Mouse (Mus musculus): ENCODE data around the gene Cs.

GRCm38 (mm10) chr10:128303126-128304021 is 34.2 kb upstream of the Cs start, which contains the start of gene Pan2:
- TF ChIP-seq CTCF (conservative IDR thresholded peaks at IDR 0.05; ENCODE audit: low read length): no peak
- no peak for TF ChIP-seq NANOG (IDR thresholded peaks at IDR 0.05; ENCODE audit: borderline replicate concordance, low read length)
